ENCODE assay signal across 10 mouse cellular contexts in the genomic region with DNA sequence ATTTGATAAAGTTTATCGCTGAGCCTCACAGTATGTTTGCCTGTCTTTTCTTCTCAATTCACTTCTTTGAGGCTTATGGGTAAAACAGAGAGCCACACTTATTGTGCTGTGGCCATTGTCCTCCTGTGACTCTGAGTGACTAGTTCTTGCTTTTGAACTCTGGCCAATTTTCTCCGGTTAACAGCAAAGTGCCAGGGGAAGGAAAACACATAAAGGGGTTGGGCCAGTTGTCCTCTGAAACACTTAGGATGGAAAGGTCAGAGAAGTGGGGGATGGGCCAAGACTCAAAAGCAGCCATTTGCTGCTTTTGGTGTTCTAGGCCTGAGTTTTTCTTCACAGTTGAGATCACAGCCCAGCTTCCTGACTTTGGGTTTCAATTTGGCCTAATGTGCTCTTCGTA. TPM values are rescaled to one million over a fixed set of nuclear protein-coding genes. Genes with fewer than 3 reads are reported as not detected.
DNase-seq lines count a peak whose midpoint lies in the region; ATAC-seq and TF ChIP-seq lines count a peak whose summit lies in the region.
"Had no signal": no experiment of that assay in that cellular context is flagged by ENCODE, and none has a peak within 500 bp of the region (broad histone marks: within the 10 kb centered on the region; RNA-seq: fewer than 3 reads in every experiment).

No protein-coding gene starts in this region.

- H3K4me2 ChIP-seq in embryonic facial prominence, embryonic 14.5 days (ENCODE audit: low read depth, low read length): no peak overlapping the region
- H3K4me2 ChIP-seq: midbrain, embryonic 12.5 days had no signal

- no peak overlapping the region for H3K9ac ChIP-seq in embryonic facial prominence, embryonic 14.5 days (ENCODE audit: low read depth, low read length)
- H3K9ac ChIP-seq: midbrain, embryonic 12.5 days had no signal

- H3K4me3 ChIP-seq in cerebellum, adult 2 months (replicated peaks; ENCODE audit: insufficient read depth, low read depth, low read length): no peak overlapping the region
- H3K4me3 ChIP-seq in embryonic facial prominence, embryonic 14.5 days (ENCODE audit: low read depth, low read length): no peak overlapping the region
- H3K4me3 ChIP-seq: midbrain, embryonic 12.5 days had no signal

- no peak overlapping the region for H3K27ac ChIP-seq in cerebellum, adult 2 months (ENCODE audit: insufficient read depth, low read length)
- H3K27ac ChIP-seq in embryonic facial prominence, embryonic 14.5 days (replicated peaks; ENCODE audit: low read depth, low read length): no peak overlapping the region
- H3K27ac ChIP-seq: midbrain, embryonic 12.5 days had no signal

- no peak for ATAC-seq in embryonic facial prominence, embryonic 14.5 days (ENCODE audit: low read depth)

- H3K9me3 ChIP-seq in embryonic facial prominence, embryonic 14.5 days (ENCODE audit: control insufficient read depth, low read length): no peaks in the 10 kb centered on the region
- H3K9me3 ChIP-seq: midbrain, embryonic 12.5 days had no signal

- peak; percentile 9 to 30 for DNase-seq in cerebellum, postnatal 10 days
- DNase-seq in cerebellum, adult 2 months: no peak
- DNase-seq in embryonic facial prominence, embryonic 14.5 days (ENCODE audit: low spot score): peak; percentile 31
- DNase-seq in kidney, adult 8-10 months: peak; percentile 15 to 42
- peak; percentile 6 for DNase-seq in lung, postnatal 14 days
- no peak for DNase-seq in gastrocnemius, postnatal 4 days (ENCODE audit: low spot score in 2 of 2)
- no peak for DNase-seq in left cerebral cortex, adult 18-20 months (ENCODE audit: low spot score in 2 of 2)
- no peak for DNase-seq in cerebellum, postnatal 4 days (ENCODE audit: low spot score in 2 of 2)
- DNase-seq: layer of hippocampus, postnatal 36 days had no signal

- no peak for TF ChIP-seq POLR2A in cerebellum, adult 2 months (IDR thresholded peaks at IDR 0.05; ENCODE audit: borderline replicate concordance, insufficient read depth, low read length)

- H3K4me1 ChIP-seq in cerebellum, adult 2 months (ENCODE audit: control insufficient read depth, insufficient read depth, low read length): no peaks in the 10 kb centered on the region
- peaks cover 13% of the 10 kb centered on the region for H3K4me1 ChIP-seq in embryonic facial prominence, embryonic 14.5 days (ENCODE audit: control insufficient read depth, insufficient read depth, low read length)

- no peaks in the 10 kb centered on the region for H3K27me3 ChIP-seq in cerebellum, adult 2 months (ENCODE audit: control insufficient read depth, insufficient read depth, low read length)
- H3K27me3 ChIP-seq in embryonic facial prominence, embryonic 14.5 days (replicated peaks; ENCODE audit: control insufficient read depth, insufficient read depth, low read length): no peaks in the 10 kb centered on the region

- TF ChIP-seq CTCF in cerebellum, adult 2 months (IDR thresholded peaks at IDR 0.05; ENCODE audit: borderline replicate concordance, insufficient read depth, low read depth, low read length): no peak

- H3K36me3 ChIP-seq in embryonic facial prominence, embryonic 14.5 days (ENCODE audit: control insufficient read depth, insufficient read depth, low read length): no peaks in the 10 kb centered on the region
- H3K36me3 ChIP-seq: midbrain, embryonic 12.5 days had no signal

- 35% methylated on average over 3 of the region's 3 CpGs for WGBS in cerebellum, adult 2 months
- WGBS in embryonic facial prominence, embryonic 14.5 days: 52% methylated on average over 3 of the region's 3 CpGs

RNA-seq across cellular contexts. Expression of a gene that starts 50.0 kb away (rescaled TPM):
- 15.6 and 16.6 TPM in 2 replicates for polyA plus RNA-seq in cerebellum, adult 2 months (2012; rRNA removed)
- polyA plus RNA-seq in embryonic facial prominence, embryonic 14.5 days (2014; fragmentation: Nextera tagmentation; extraction: Ambion mirVana): 97.9 and 133 TPM in 2 replicates
- total RNA-seq in gastrocnemius, postnatal 4 days (2021): 10 to 100 TPM; 40.2 to 47.9 TPM
- 100 to 1,000 TPM; 272 to 280 TPM for total RNA-seq in left cerebral cortex, adult 18-20 months (2021)

Comparison
In these comparisons a context has a peak if more than half of its experiments do, and no peak if none do; other contexts are left out.
1. DNase-seq: peak in cerebellum, postnatal 10 days (2 of 2), embryonic facial prominence, embryonic 14.5 days (single experiment), kidney, adult 8-10 months (2 of 2) and lung, postnatal 14 days (single experiment); none in cerebellum, adult 2 months (0 of 2), gastrocnemius, postnatal 4 days (0 of 2), left cerebral cortex, adult 18-20 months (0 of 2) and cerebellum, postnatal 4 days (0 of 2).
2. RNA of a gene that starts 50.0 kb away (total RNA-seq): 272 to 280 TPM in left cerebral cortex, adult 18-20 months; 40.2 to 47.9 TPM in gastrocnemius, postnatal 4 days; every median in the first group is over 4 times any median in the second.